Mouse (Mus musculus): ENCODE data around the gene Cc2d1a. TPM values are rescaled to one million over a fixed set of nuclear protein-coding genes. Genes with fewer than 3 reads are reported as not detected.

The Cc2d1a gene
- polyA plus RNA-seq (2012; rRNA removed), result 25.5 and 27.2 TPM in 2 replicates

GRCm38 (mm10) chr8:84147769-84148530, at the start of gene Cc2d1a, which contains the start of gene 4930432K21Rik:
Gene Cc2d1a (minus strand): TSS chr8:84147936.
Gene 4930432K21Rik (plus strand): TSS chr8:84148025.

GRCm38 (mm10) chr8:84185117-84185516, 37.4 kb upstream of the Cc2d1a start, which contains the start of gene Nanos3:
Gene Nanos3 (minus strand): TSS chr8:84185217.

GRCm38 (mm10) chr8:84125656-84126055, 22.1 kb downstream of the Cc2d1a start, which contains the start of gene Podnl1:
Gene Podnl1 (plus strand): TSS chr8:84125989.

GRCm38 (mm10) chr8:84104697-84105609, 42.8 kb downstream of the Cc2d1a start, which contains the start of gene Dcaf15:
Gene Dcaf15 (minus strand): TSS chr8:84104768.

Other genes starting within 250 kb of the Cc2d1a start
- gene Adgrl1, start 247.8 kb downstream of the Cc2d1a start, polyA plus RNA-seq (2012; rRNA removed), result 10.3 and 14.2 TPM in 2 replicates
- gene Gm10644, start 192.7 kb downstream of the Cc2d1a start, polyA plus RNA-seq (2012; rRNA removed), result 0.30 and 0.56 TPM in 2 replicates
- gene Asf1b, start 192.4 kb downstream of the Cc2d1a start, polyA plus RNA-seq (2012; rRNA removed), result 8.1 and 10.6 TPM in 2 replicates
- 27.2 and 27.6 TPM in 2 replicates for gene Prkaca, start 174.9 kb downstream of the Cc2d1a start, polyA plus RNA-seq (2012; rRNA removed)
- 32.0 and 40.5 TPM in 2 replicates for gene Samd1, start 150.3 kb downstream of the Cc2d1a start, polyA plus RNA-seq (2012; rRNA removed)
- 0.24 and 0.40 TPM in 2 replicates for gene 1700067K01Rik, start 146.4 kb downstream of the Cc2d1a start, polyA plus RNA-seq (2012; rRNA removed)
- gene 2210011C24Rik, start 135.8 kb downstream of the Cc2d1a start, polyA plus RNA-seq (2012; rRNA removed), result 17.9 and 33.1 TPM in 2 replicates
- gene Palm3, start 126.5 kb downstream of the Cc2d1a start, polyA plus RNA-seq (2012; rRNA removed), result 1.7 and 1.8 TPM in 2 replicates
- gene Il27ra, start 105.3 kb downstream of the Cc2d1a start, polyA plus RNA-seq (2012; rRNA removed), result 0.48 and 0.91 TPM in 2 replicates
- gene Rln3, start 102.9 kb downstream of the Cc2d1a start, polyA plus RNA-seq (2012; rRNA removed), result 0.22 and 0.30 TPM in 2 replicates
- 0.11 and 0.22 TPM in 2 replicates for gene Gm10643, start 82.8 kb downstream of the Cc2d1a start, polyA plus RNA-seq (2012; rRNA removed)
- gene Rfx1, start 81.1 kb downstream of the Cc2d1a start, polyA plus RNA-seq (2012; rRNA removed), result 12.3 and 13.3 TPM in 2 replicates
- 24.1 and 24.4 TPM in 2 replicates for gene Dcaf15, start 43.2 kb downstream of the Cc2d1a start, polyA plus RNA-seq (2012; rRNA removed)
- 0.61 and 0.99 TPM in 2 replicates for gene Podnl1, start 21.9 kb downstream of the Cc2d1a start, polyA plus RNA-seq (2012; rRNA removed)
- gene 4930432K21Rik, start 89 bp upstream of the Cc2d1a start, polyA plus RNA-seq (2012; rRNA removed), result 0.05 and 0.38 TPM in 2 replicates
- gene Nanos3, start 37.3 kb upstream of the Cc2d1a start, polyA plus RNA-seq (2012; rRNA removed), result 0.49 and 1.1 TPM in 2 replicates
- gene Zswim4, start 89.1 kb upstream of the Cc2d1a start, polyA plus RNA-seq (2012; rRNA removed), result 12.3 and 16.5 TPM in 2 replicates
- gene D8Ertd738e, start 101.8 kb upstream of the Cc2d1a start, polyA plus RNA-seq (2012; rRNA removed), result 38.9 and 57.5 TPM in 2 replicates
- 38.2 and 98.1 TPM in 2 replicates for gene Mri1, start 109.4 kb upstream of the Cc2d1a start, polyA plus RNA-seq (2012; rRNA removed)
- gene Ccdc130, start 122.4 kb upstream of the Cc2d1a start, polyA plus RNA-seq (2012; rRNA removed), result 5.5 and 12.7 TPM in 2 replicates
- 5.6 and 18.6 TPM in 2 replicates for gene Cacna1a, start 240.5 kb upstream of the Cc2d1a start, polyA plus RNA-seq (2012; rRNA removed)